Comparison of ENCODE assay signal across 10 mouse cellular contexts in genomic region chr17:31326220-31326852, GRCm38 (mm10). TPM values are rescaled to one million over a fixed set of nuclear protein-coding genes. Genes with fewer than 3 reads are reported as not detected.
DNase-seq lines count a peak whose midpoint lies in the region; ATAC-seq and TF ChIP-seq lines count a peak whose summit lies in the region.
"Had no signal": no experiment of that assay in that cellular context is flagged by ENCODE, and none has a peak within 500 bp of the region (broad histone marks: within the 10 kb centered on the region; RNA-seq: fewer than 3 reads in every experiment).

No protein-coding gene starts in this region.

- H3K4me3 ChIP-seq in gastrocnemius, adult 2 months = no peak overlapping the region
- H3K4me3 ChIP-seq in hindbrain, embryonic 11.5 days (ENCODE audit: low read depth, low read length) = no peak overlapping the region
- no peak overlapping the region for H3K4me3 ChIP-seq in kidney, embryonic 14.5 days (ENCODE audit: low read length)
- H3K4me3 ChIP-seq: neural tube, embryonic 12.5 days had no signal

- intact Hi-C loops in gastrocnemius, adult 2 months (cut with DNase I) = no loop called here

- peak; percentile 29 for ATAC-seq in CD4-positive, CD25-positive, alpha-beta regulatory T cell, adult 4 months
- ATAC-seq in hindbrain, embryonic 11.5 days (ENCODE audit: low FRiP score) = peak; percentile 12; the same call in 1 of the 2 replicates
- ATAC-seq in kidney, embryonic 14.5 days (ENCODE audit: low FRiP score, low TSS enrichment) = no peak

- no peaks in the 10 kb centered on the region for H3K9me3 ChIP-seq in hindbrain, embryonic 11.5 days (ENCODE audit: control insufficient read depth, low read length)
- H3K9me3 ChIP-seq in kidney, embryonic 14.5 days (ENCODE audit: control insufficient read depth, low read length) = no peaks in the 10 kb centered on the region
- H3K9me3 ChIP-seq: neural tube, embryonic 12.5 days had no signal

- H3K9ac ChIP-seq in hindbrain, embryonic 11.5 days (ENCODE audit: low read depth, low read length) = no peak overlapping the region
- no peak overlapping the region for H3K9ac ChIP-seq in kidney, embryonic 14.5 days (ENCODE audit: low read depth, low read length)
- H3K9ac ChIP-seq: neural tube, embryonic 12.5 days had no signal

- no peak for TF ChIP-seq CTCF in gastrocnemius, adult 2 months (IDR thresholded peaks at IDR 0.05)

- no peak overlapping the region for H3K4me2 ChIP-seq in hindbrain, embryonic 11.5 days (replicated peaks; ENCODE audit: low read depth, low read length)
- H3K4me2 ChIP-seq in kidney, embryonic 14.5 days (replicated peaks; ENCODE audit: low read depth, low read length) = no peak overlapping the region
- H3K4me2 ChIP-seq: neural tube, embryonic 12.5 days had no signal

- H3K4me1 ChIP-seq in hindbrain, embryonic 11.5 days (replicated peaks; ENCODE audit: control insufficient read depth, insufficient read depth, low read length) = no peaks in the 10 kb centered on the region
- H3K4me1 ChIP-seq in kidney, embryonic 14.5 days (ENCODE audit: control insufficient read depth, insufficient read depth, low read length) = no peaks in the 10 kb centered on the region

- DNase-seq in gastrocnemius, adult 2 months = no peak
- no peak for DNase-seq in gastrocnemius, postnatal 4 days (ENCODE audit: low spot score in 2 of 2)
- peak; percentile 14 for DNase-seq in hindbrain, embryonic 11.5 days (ENCODE audit: low spot score)
- DNase-seq in natural killer cell, adult 2 months (ENCODE audit: low spot score in 2 of 2) = peak; percentile 59 to 74
- DNase-seq in right cerebral cortex, adult 2 months (ENCODE audit: low spot score in 2 of 2) = no peak
- no peak for DNase-seq in left cerebral cortex, adult 11 months (ENCODE audit: low spot score)
- DNase-seq: adrenal gland, postnatal 36 days had no signal

- 41% methylated on average over 9 of the region's 9 CpGs for WGBS in hindbrain, embryonic 11.5 days
- 56% methylated on average over 9 of the region's 9 CpGs for WGBS in kidney, embryonic 14.5 days

- no peaks in the 10 kb centered on the region for H3K27me3 ChIP-seq in hindbrain, embryonic 11.5 days (ENCODE audit: control insufficient read depth, insufficient read depth, low read length)
- H3K27me3 ChIP-seq in kidney, embryonic 14.5 days (ENCODE audit: control insufficient read depth, insufficient read depth, low read length) = no peaks in the 10 kb centered on the region

- peak overlapping the region; percentile 78; the same call in 1 of the 2 replicates for H3K27ac ChIP-seq in gastrocnemius, adult 2 months
- no peak overlapping the region for H3K27ac ChIP-seq in hindbrain, embryonic 11.5 days (ENCODE audit: low read depth, low read length)
- H3K27ac ChIP-seq in kidney, embryonic 14.5 days (ENCODE audit: low read depth, low read length) = no peak overlapping the region
- H3K27ac ChIP-seq: neural tube, embryonic 12.5 days had no signal

- H3K36me3 ChIP-seq in hindbrain, embryonic 11.5 days (ENCODE audit: control insufficient read depth, insufficient read depth, low read length) = no peaks in the 10 kb centered on the region
- no peaks in the 10 kb centered on the region for H3K36me3 ChIP-seq in kidney, embryonic 14.5 days (ENCODE audit: control insufficient read depth, insufficient read depth, low read length)

RNA-seq across cellular contexts. Expression of gene Slc37a1, which starts 39.7 kb away (rescaled TPM):
- total RNA-seq in gastrocnemius, adult 2 months (2021) = 1 to 10 TPM; 3.0 to 4.2 TPM
- total RNA-seq in gastrocnemius, postnatal 4 days (2021) = 1 to 10 TPM; 1.4 to 2.4 TPM
- 10 to 100 TPM; 29.9 to 42.6 TPM for polyA plus RNA-seq in CD4-positive, CD25-positive, alpha-beta regulatory T cell, adult 4 months (2017; shearing (Covaris generic))
- 13.0 and 13.3 TPM in 2 replicates for polyA plus RNA-seq in hindbrain, embryonic 11.5 days (2014; fragmentation: Nextera tagmentation; extraction: Ambion mirVana)
- polyA plus RNA-seq in kidney, embryonic 14.5 days (2014; fragmentation: Nextera tagmentation; extraction: Ambion mirVana) = 3.0 and 3.3 TPM in 2 replicates

RNA-seq across cellular contexts. Expression of gene Rsph1, which starts 49.2 kb away (rescaled TPM):
- total RNA-seq in gastrocnemius, adult 2 months (2021) = 10 to 100 TPM in 1 of 2 experiments, 1 to 10 TPM in 1; 4.7 to 17.5 TPM
- total RNA-seq in gastrocnemius, postnatal 4 days (2021) = 1 to 10 TPM; 1.8 to 2.1 TPM
- 1 to 10 TPM in 1 of 2 experiments, under 1 TPM in 1; 0.52 to 1.1 TPM for polyA plus RNA-seq in CD4-positive, CD25-positive, alpha-beta regulatory T cell, adult 4 months (2017; shearing (Covaris generic))
- 5.1 TPM in 2 replicates for polyA plus RNA-seq in hindbrain, embryonic 11.5 days (2014; fragmentation: Nextera tagmentation; extraction: Ambion mirVana)
- 1.2 and 1.6 TPM in 2 replicates for polyA plus RNA-seq in kidney, embryonic 14.5 days (2014; fragmentation: Nextera tagmentation; extraction: Ambion mirVana)

RNA-seq across cellular contexts. Expression of gene Pde9a, which starts 59.7 kb away (rescaled TPM):
- 1 to 10 TPM; 1.8 to 3.3 TPM for total RNA-seq in gastrocnemius, adult 2 months (2021)
- 1 to 10 TPM; 5.0 to 6.9 TPM for total RNA-seq in gastrocnemius, postnatal 4 days (2021)
- polyA plus RNA-seq in CD4-positive, CD25-positive, alpha-beta regulatory T cell, adult 4 months (2017; shearing (Covaris generic)) = not detected
- polyA plus RNA-seq in hindbrain, embryonic 11.5 days (2014; fragmentation: Nextera tagmentation; extraction: Ambion mirVana) = 27.9 and 29.0 TPM in 2 replicates
- polyA plus RNA-seq in kidney, embryonic 14.5 days (2014; fragmentation: Nextera tagmentation; extraction: Ambion mirVana) = 30.8 and 37.6 TPM in 2 replicates

Comparison
In these comparisons a context has a peak if more than half of its experiments do, and no peak if none do; other contexts are left out.
1. DNase-seq: peak in hindbrain, embryonic 11.5 days (single experiment) and natural killer cell, adult 2 months (2 of 2); none in gastrocnemius, adult 2 months (single experiment), gastrocnemius, postnatal 4 days (0 of 2), right cerebral cortex, adult 2 months (0 of 2) and left cerebral cortex, adult 11 months (single experiment).
2. RNA of gene Pde9a, which starts 59.7 kb away (polyA plus RNA-seq): 30.8 to 37.6 TPM in kidney, embryonic 14.5 days and 27.9 to 29.0 TPM in hindbrain, embryonic 11.5 days; not detected in CD4-positive, CD25-positive, alpha-beta regulatory T cell, adult 4 months; every median in the first group is over 10 times any median in the second.